Mouse (Mus musculus): ENCODE results near the gene Zswim9.

DNA sequence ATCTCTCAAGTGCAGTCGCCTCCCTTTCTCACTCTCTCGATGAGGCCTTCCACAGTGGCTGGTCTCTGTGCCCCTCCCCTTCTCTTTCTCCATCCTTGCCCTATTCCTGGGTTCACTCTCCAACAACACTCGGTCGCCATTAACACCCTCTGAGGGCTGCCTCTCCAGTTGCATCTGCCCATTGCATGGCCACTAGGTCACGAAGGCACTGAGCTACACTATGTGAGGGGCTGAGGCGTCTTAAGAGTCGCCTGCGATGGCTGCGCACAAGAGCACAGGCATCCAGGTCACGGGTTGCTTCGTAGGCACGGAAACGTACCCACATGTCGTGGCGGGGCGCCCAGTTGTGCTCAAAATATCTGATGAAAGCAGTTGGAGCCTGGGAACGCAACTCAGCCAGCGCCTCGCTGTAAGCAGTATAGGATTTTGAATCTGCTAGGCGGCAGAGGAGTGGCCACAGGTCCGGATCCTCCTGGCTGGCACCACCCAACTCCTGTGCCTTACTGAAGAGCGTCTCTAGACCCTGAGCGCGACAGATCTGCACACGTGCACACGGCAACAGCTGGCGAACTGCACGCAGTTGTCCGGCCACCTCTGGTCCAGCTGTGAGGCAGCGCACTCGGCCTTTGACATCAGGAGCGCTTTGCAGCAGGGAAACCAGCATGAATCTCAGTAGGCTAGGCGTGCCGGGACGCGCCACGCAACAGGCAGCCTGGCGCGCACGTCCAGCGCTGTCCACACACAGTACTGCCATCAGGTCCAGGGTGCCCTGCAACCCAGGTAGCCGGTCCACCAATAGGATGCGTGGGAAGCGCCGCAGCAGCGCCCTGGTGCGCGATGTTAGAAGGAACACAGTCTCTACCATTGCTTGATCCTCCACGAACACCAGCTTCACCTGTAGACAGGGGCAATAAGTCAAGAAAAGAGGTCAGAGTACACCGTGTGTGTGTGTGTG lies 17.5 kb downstream of the Zswim9 start:
- TF ChIP-seq CTCF (IDR thresholded peaks at IDR 0.05; ENCODE audit: borderline replicate concordance, insufficient read depth, low read depth, low read length) (no peak), POLR2A (IDR thresholded peaks at IDR 0.05; ENCODE audit: borderline replicate concordance, insufficient read depth, low read length) (no peak)
